Mouse (Mus musculus) midbrain, embryonic 12.5 days (tissue): ENCODE measurements around the gene Slc44a3. TPM values are rescaled to one million over a fixed set of nuclear protein-coding genes. Genes with fewer than 3 reads are reported as not detected.

Experiments used
- ATAC-seq: fragments of 200-750 bp; cut with Nextera tagmentation; 2 replicates; pipeline ENCODE4 v1.8.0; 2017; ENCODE audit warnings: low read depth, moderate TSS enrichment, moderate library complexity; ENCODE audit not compliant: low FRiP score
- H3K27ac ChIP-seq: fragments of 300-500 bp; sonication (generic); replicated peaks from 2 replicates; pipeline ENCODE4 v1.5.1; 2016; ENCODE audit warnings: mild to moderate bottlenecking
- H3K27me3 ChIP-seq: fragments of 300-500 bp; sonication (generic); 2 replicates; pipeline ENCODE4 v1.6.1; 2016; ENCODE audit warnings: mild to moderate bottlenecking
- H3K36me3 ChIP-seq: fragments of 300-500 bp; sonication (generic); 2 replicates; pipeline ENCODE4 v1.6.1; 2016
- H3K4me1 ChIP-seq: fragments of 300-500 bp; sonication (generic); 2 replicates; pipeline ENCODE4 v1.6.1; 2016
- H3K4me2 ChIP-seq: fragments of 300-500 bp; sonication (generic); replicated peaks from 2 replicates; pipeline ENCODE4 v1.6.1; 2016; ENCODE audit warnings: mild to moderate bottlenecking, moderate library complexity
- H3K4me3 ChIP-seq: fragments of 300-500 bp; sonication (generic); 2 replicates; pipeline ENCODE4 v1.5.1; 2016; ENCODE audit warnings: mild to moderate bottlenecking
- H3K9ac ChIP-seq: fragments of 300-500 bp; sonication (generic); replicated peaks from 2 replicates; pipeline ENCODE4 v1.6.1; 2016; ENCODE audit warnings: mild to moderate bottlenecking, moderate library complexity
- H3K9me3 ChIP-seq: fragments of 300-500 bp; sonication (generic); 2 replicates; pipeline ENCODE4 v1.6.1; 2016; ENCODE audit warnings: mild to moderate bottlenecking
- WGBS: fragments of 180-500 bp; shearing (Covaris S2); methylation state at CpG from one replicate; pipeline ENCODE4 v1.1.7; 2016; 5-methylcytosine and 5-hydroxymethylcytosine counted together
- polyA plus RNA-seq: library from polyadenylated mRNA; unstranded; fragments of >200 nt; fragmentation: Nextera tagmentation; extraction: Ambion mirVana; gene quantifications from 2 replicates; pipeline ENCODE4 v1.2.1, GENCODE M21; 2016

Gene Slc44a3
- polyA plus RNA-seq, 1 experiment from 2014 or later: 1.0 TPM

- Histone ChIP-seq H3K27ac (no peak overlapping the region), H3K9ac (no peak overlapping the region), H3K27me3 (no peaks in the 10 kb centered on the region), H3K4me2 (no peak overlapping the region), H3K36me3 (peaks cover 58% of the 10 kb centered on the region), H3K9me3 (peaks cover 10% of the 10 kb centered on the region), H3K4me1 (peaks cover 16% of the 10 kb centered on the region), H3K4me3 (no peak overlapping the region)
- no peak for ATAC-seq
- 71% methylated on average over 8 of the region's 8 CpGs for WGBS
Measured at GRCm38 (mm10) chr3:121446454-121446853, 85.8 kb downstream of the Slc44a3 start.

- WGBS: 97% methylated on average over 6 of the region's 6 CpGs
Measured at GRCm38 (mm10) chr3:121444414-121444813, 87.8 kb downstream of the Slc44a3 start.

GRCm38 (mm10) chr3:121443861-121444271 is 88.3 kb downstream of the Slc44a3 start:
- ATAC-seq: no peak
- 89% methylated on average over 4 of the region's 4 CpGs for WGBS
- Histone ChIP-seq H3K9me3 (peaks cover 10% of the 10 kb centered on the region), H3K4me1 (peaks cover 20% of the 10 kb centered on the region), H3K9ac (no peak overlapping the region), H3K4me3 (no peak overlapping the region), H3K27ac (no peak overlapping the region), H3K36me3 (peaks cover 59% of the 10 kb centered on the region), H3K27me3 (no peaks in the 10 kb centered on the region), H3K4me2 (no peak overlapping the region)

More at GRCm38 (mm10) chr3:121444414-121444813, 87.8 kb downstream of the Slc44a3 start:
- no peak overlapping the region for H3K4me2 ChIP-seq
- H3K27me3 ChIP-seq: no peaks in the 10 kb centered on the region
- no peak overlapping the region for H3K9ac ChIP-seq
- H3K36me3 ChIP-seq: peaks cover 55% of the 10 kb centered on the region
- peaks cover 19% of the 10 kb centered on the region for H3K4me1 ChIP-seq
- H3K4me3 ChIP-seq: no peak overlapping the region
- peaks cover 10% of the 10 kb centered on the region for H3K9me3 ChIP-seq
- no peak overlapping the region for H3K27ac ChIP-seq
- ATAC-seq: no peak

DNA sequence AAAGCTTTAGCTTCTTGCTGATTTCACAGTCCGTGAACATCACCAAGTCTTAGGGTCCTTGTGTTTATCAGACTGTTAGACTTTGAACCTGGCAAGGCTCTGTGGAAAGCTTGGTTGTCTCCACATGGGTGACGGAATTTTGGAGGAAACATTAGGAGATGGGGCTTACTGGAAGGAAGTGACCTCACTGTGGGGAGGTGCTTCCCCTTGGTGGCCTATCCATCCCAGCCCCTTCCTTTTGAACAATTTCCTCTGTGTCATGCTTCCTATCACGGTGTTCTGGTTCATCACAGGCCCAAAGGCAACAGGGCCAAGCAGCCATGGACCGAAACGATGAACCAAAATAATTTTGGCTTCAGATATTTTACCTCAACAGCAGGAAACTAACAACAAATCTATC is 89.9 kb downstream of the Slc44a3 start:
- Histone ChIP-seq H3K4me3 (no peak overlapping the region), H3K4me1 (peaks cover 16% of the 10 kb centered on the region), H3K27ac (no peak overlapping the region), H3K27me3 (no peaks in the 10 kb centered on the region), H3K9ac (no peak overlapping the region), H3K36me3 (peaks cover 72% of the 10 kb centered on the region), H3K9me3 (peaks cover 10% of the 10 kb centered on the region), H3K4me2 (no peak overlapping the region)
- 94% methylated on average over 5 of the region's 5 CpGs for WGBS
- no peak for ATAC-seq

DNA sequence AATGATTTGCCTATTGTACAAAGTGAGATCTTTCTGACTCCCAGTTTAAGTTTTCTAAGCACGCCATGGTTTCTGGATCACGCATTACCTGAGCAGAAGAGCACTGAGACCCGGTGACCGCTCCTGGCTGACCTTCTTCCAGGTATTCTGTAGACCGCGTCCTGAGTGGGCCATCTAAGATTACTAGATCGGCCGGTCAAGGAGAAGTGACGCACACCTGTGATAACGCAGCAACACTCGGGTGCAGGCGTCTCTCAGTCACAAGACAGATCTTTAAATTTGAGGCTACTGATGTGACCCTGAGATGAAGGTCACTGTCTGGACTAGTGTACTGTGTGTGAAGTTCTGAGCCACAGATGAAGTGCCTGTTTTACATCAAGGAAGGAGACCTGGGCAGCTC is 90.7 kb downstream of the Slc44a3 start:
- Histone ChIP-seq H3K4me2 (no peak overlapping the region), H3K4me3 (no peak overlapping the region)
- 95% methylated on average over 12 of the region's 12 CpGs for WGBS

DNA sequence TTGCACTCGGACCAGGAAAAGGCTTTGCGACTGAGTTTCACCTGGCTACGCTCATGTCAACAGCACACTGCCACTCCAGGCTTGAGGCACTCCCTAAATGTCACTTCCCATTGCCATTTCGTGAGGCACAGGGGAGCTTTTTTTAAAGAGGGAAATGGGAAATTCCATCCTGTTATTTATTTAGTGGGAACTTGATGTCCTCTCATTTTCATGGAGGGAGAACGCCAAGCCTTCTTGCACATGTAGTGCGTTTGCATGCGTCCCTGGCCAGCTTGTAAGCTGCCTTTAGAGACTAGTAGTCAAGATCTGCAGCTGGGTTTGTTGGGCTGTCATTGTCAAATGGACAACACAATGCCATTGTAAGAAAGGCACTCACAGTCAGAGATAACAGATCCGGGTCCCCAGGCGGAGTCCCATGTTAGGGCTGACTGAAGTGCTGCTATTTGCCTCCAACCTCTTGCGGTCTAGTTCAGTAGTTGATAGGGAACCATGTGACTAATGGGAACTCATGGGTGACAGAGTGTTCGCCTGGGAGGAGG is 92.5 kb downstream of the Slc44a3 start:
- Histone ChIP-seq H3K27ac (no peak overlapping the region), H3K9ac (no peak overlapping the region), H3K36me3 (peaks cover 71% of the 10 kb centered on the region), H3K4me1 (peaks cover 30% of the 10 kb centered on the region), H3K4me3 (no peak overlapping the region), H3K27me3 (no peaks in the 10 kb centered on the region), H3K4me2 (no peak overlapping the region), H3K9me3 (peaks cover 6% of the 10 kb centered on the region; the same call in 1 of the 2 replicates)
- no peak for ATAC-seq
- WGBS: 83% methylated on average over 11 of the region's 11 CpGs

More for the DNA sequence above, 90.7 kb downstream of the Slc44a3 start:
- H3K9ac ChIP-seq: no peak overlapping the region
- H3K9me3 ChIP-seq: peaks cover 10% of the 10 kb centered on the region
- no peaks in the 10 kb centered on the region for H3K27me3 ChIP-seq
- ATAC-seq: no peak
- no peak overlapping the region for H3K27ac ChIP-seq
- peaks cover 72% of the 10 kb centered on the region for H3K36me3 ChIP-seq
- H3K4me1 ChIP-seq: peaks cover 22% of the 10 kb centered on the region

GRCm38 (mm10) chr3:121437996-121438395 is 94.2 kb downstream of the Slc44a3 start:
- 75% methylated on average over 7 of the region's 7 CpGs for WGBS

GRCm38 (mm10) chr3:121437070-121437469 is 95.1 kb downstream of the Slc44a3 start:
- Histone ChIP-seq H3K27ac (no peak overlapping the region), H3K4me1 (peaks cover 56% of the 10 kb centered on the region), H3K36me3 (peaks cover 45% of the 10 kb centered on the region), H3K9ac (no peak overlapping the region), H3K9me3 (no peaks in the 10 kb centered on the region), H3K4me3 (no peak overlapping the region), H3K27me3 (no peaks in the 10 kb centered on the region), H3K4me2 (no peak overlapping the region)
- WGBS: 87% methylated on average over 7 of the region's 7 CpGs
- ATAC-seq: no peak

More at GRCm38 (mm10) chr3:121437996-121438395, 94.2 kb downstream of the Slc44a3 start:
- Histone ChIP-seq H3K9ac (no peak overlapping the region), H3K4me1 (peaks cover 47% of the 10 kb centered on the region), H3K9me3 (no peaks in the 10 kb centered on the region), H3K4me2 (no peak overlapping the region), H3K27me3 (no peaks in the 10 kb centered on the region), H3K36me3 (peaks cover 54% of the 10 kb centered on the region), H3K4me3 (no peak overlapping the region), H3K27ac (no peak overlapping the region)
- ATAC-seq: no peak

GRCm38 (mm10) chr3:121435296-121435695 is 96.9 kb downstream of the Slc44a3 start:
- no peak overlapping the region for H3K4me3 ChIP-seq
- no peaks in the 10 kb centered on the region for H3K9me3 ChIP-seq
- no peak overlapping the region for H3K27ac ChIP-seq
- 85% methylated on average over 5 of the region's 5 CpGs for WGBS
- no peak overlapping the region for H3K9ac ChIP-seq
- ATAC-seq: no peak
- no peaks in the 10 kb centered on the region for H3K27me3 ChIP-seq
- peaks cover 69% of the 10 kb centered on the region for H3K4me1 ChIP-seq
- H3K36me3 ChIP-seq: peaks cover 27% of the 10 kb centered on the region
- no peak overlapping the region for H3K4me2 ChIP-seq

GRCm38 (mm10) chr3:121433968-121434533 is 98.2 kb downstream of the Slc44a3 start:
- peak overlapping the region; percentile 52 for H3K27ac ChIP-seq

GRCm38 (mm10) chr3:121433359-121433758 is 98.8 kb downstream of the Slc44a3 start:
- no peak for ATAC-seq
- H3K27ac ChIP-seq: peak overlapping the region; percentile 52; the same call in 1 of the 2 replicates
- peaks cover 15% of the 10 kb centered on the region; the same call in 1 of the 2 replicates for H3K36me3 ChIP-seq
- H3K4me3 ChIP-seq: no peak overlapping the region
- H3K4me2 ChIP-seq: peak overlapping the region; percentile 19; the same call in 1 of the 2 replicates
- H3K9me3 ChIP-seq: no peaks in the 10 kb centered on the region
- no peak overlapping the region for H3K9ac ChIP-seq
- no peaks in the 10 kb centered on the region for H3K27me3 ChIP-seq
- H3K4me1 ChIP-seq: peaks cover 81% of the 10 kb centered on the region
- 82% methylated on average over 6 of the region's 6 CpGs for WGBS

More at GRCm38 (mm10) chr3:121433968-121434533, 98.2 kb downstream of the Slc44a3 start:
- WGBS: 58% methylated on average over 8 of the region's 8 CpGs
- H3K36me3 ChIP-seq: peaks cover 21% of the 10 kb centered on the region
- no peak overlapping the region for H3K4me3 ChIP-seq
- no peak overlapping the region for H3K9ac ChIP-seq
- H3K27me3 ChIP-seq: no peaks in the 10 kb centered on the region
- no peak for ATAC-seq
- peak overlapping the region; percentile 19; the same call in 1 of the 2 replicates for H3K4me2 ChIP-seq
- H3K4me1 ChIP-seq: peaks cover 79% of the 10 kb centered on the region
- no peaks in the 10 kb centered on the region for H3K9me3 ChIP-seq

GRCm38 (mm10) chr3:121430289-121430936 is 101.8 kb downstream of the Slc44a3 start:
- Histone ChIP-seq H3K9ac (no peak overlapping the region; the same call in 1 of the 2 replicates), H3K4me3 (no peak overlapping the region), H3K27me3 (no peaks in the 10 kb centered on the region), H3K4me2 (peak overlapping the region; percentile 77), H3K36me3 (no peaks in the 10 kb centered on the region), H3K4me1 (peaks cover 74% of the 10 kb centered on the region), H3K9me3 (no peaks in the 10 kb centered on the region), H3K27ac (0 out of 2 replicates have a peak overlapping the region, but pooled peaks have one; percentile 1)
- ATAC-seq: no peak
- 13% methylated on average over 7 of the region's 7 CpGs for WGBS
